Mouse (Mus musculus) kidney, embryonic 15.5 days (tissue): ENCODE results near the gene Galnt10. TPM values are rescaled to one million over a fixed set of nuclear protein-coding genes. Genes with fewer than 3 reads are reported as not detected.
A peak's percentile ranks its signal among the peaks of the same experiment; 100 is the strongest.

Experiments
- ATAC-seq: fragments of 200-750 bp; cut with Nextera tagmentation; replicated peaks from 2 replicates; pipeline ENCODE4 v1.8.0; 2017; ENCODE audit warnings: moderate TSS enrichment; ENCODE audit not compliant: low FRiP score
- H3K27ac ChIP-seq: fragments of 300-500 bp; sonication (generic); 2 replicates; pipeline ENCODE4 v1.5.1; 2015; ENCODE audit warnings: mild to moderate bottlenecking, inconsistent platforms
- H3K27me3 ChIP-seq: fragments of 300-500 bp; sonication (generic); 2 replicates; pipeline ENCODE4 v1.6.1; 2015; ENCODE audit warnings: inconsistent platforms
- H3K36me3 ChIP-seq: fragments of 300-500 bp; sonication (generic); 2 replicates; pipeline ENCODE4 v1.6.1; 2015; ENCODE audit warnings: inconsistent platforms
- H3K4me1 ChIP-seq: fragments of 300-500 bp; sonication (generic); 2 replicates; pipeline ENCODE4 v1.6.1; 2015; ENCODE audit warnings: inconsistent platforms
- H3K4me2 ChIP-seq: fragments of 300-500 bp; sonication (generic); 2 replicates; pipeline ENCODE4 v1.6.1; 2015; ENCODE audit warnings: moderate library complexity, mild to moderate bottlenecking, inconsistent platforms
- H3K4me3 ChIP-seq: fragments of 300-500 bp; sonication (generic); replicated peaks from 2 replicates; pipeline ENCODE4 v1.5.1; 2015; ENCODE audit warnings: mild to moderate bottlenecking, inconsistent platforms
- H3K9ac ChIP-seq: fragments of 300-500 bp; sonication (generic); 2 replicates; pipeline ENCODE4 v1.6.1; 2015; ENCODE audit warnings: mild to moderate bottlenecking, inconsistent platforms
- H3K9me3 ChIP-seq: fragments of 300-500 bp; sonication (generic); replicated peaks from 2 replicates; pipeline ENCODE4 v1.6.1; 2016; ENCODE audit warnings: inconsistent platforms
- WGBS: fragments of 180-500 bp; shearing (Covaris S2); methylation state at CpG from one replicate; pipeline ENCODE4 v1.1.7; 2015; ENCODE audit warnings: mixed read lengths; 5-methylcytosine and 5-hydroxymethylcytosine counted together
- polyA plus RNA-seq: library from polyadenylated mRNA; unstranded; fragments of >200 nt; fragmentation: Nextera tagmentation; extraction: Ambion mirVana; gene quantifications from 2 replicates; pipeline ENCODE4 v1.2.1, GENCODE M21; 2015

Galnt10 gene
- polyA plus RNA-seq, 1 experiment from 2014 or later = 23.6 TPM

DNA sequence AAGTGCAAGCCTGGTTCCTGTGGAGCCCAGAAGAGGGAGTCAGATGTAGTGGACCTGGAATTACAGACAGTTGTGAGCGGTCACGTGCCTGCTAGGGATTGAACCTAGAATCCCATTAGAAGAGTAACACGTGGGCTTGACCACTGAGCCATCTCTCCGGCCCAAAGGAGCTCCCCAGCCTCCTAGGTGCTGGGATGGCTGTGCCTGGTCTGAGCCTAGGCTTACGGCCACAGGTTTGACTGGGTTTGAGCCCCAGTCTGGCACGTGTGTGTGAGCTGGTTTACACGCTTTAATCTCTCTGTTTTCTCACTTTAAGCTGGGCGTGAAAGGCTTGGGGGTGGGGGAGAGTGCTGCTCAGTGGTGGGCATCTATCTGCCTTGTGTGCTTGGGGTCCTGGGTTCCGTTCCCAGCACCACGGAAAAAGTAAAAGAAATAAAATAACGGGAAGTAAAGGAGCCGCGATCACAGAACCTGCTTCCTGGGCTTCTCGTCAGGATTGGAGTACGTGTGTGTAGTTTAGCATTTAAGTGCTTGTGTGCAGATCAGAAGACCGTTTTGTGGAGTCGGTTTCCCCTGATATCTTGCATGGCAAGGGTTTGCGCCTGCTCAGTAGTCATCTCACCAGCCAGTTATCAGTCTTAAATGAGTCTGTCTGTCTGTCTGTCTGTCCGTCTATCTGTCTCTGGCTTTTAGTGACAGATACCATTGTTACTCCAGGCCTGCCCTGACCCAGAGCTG, 16.4 kb downstream of the Galnt10 start:
- 94% methylated on average over 19 of the region's 19 CpGs for WGBS
- Histone ChIP-seq H3K9ac (no peak overlapping the region), H3K27me3 (no peaks in the 10 kb centered on the region), H3K36me3 (no peaks in the 10 kb centered on the region), H3K9me3 (no peaks in the 10 kb centered on the region), H3K27ac (no peak overlapping the region), H3K4me3 (no peak overlapping the region), H3K4me2 (no peak overlapping the region), H3K4me1 (peaks cover 19% of the 10 kb centered on the region)
- ATAC-seq = no peak

- no peak overlapping the region for H3K27ac ChIP-seq
- 91% methylated on average over 4 of the region's 4 CpGs for WGBS
- ATAC-seq = no peak
- no peak overlapping the region for H3K4me2 ChIP-seq
- no peak overlapping the region for H3K9ac ChIP-seq
- H3K4me1 ChIP-seq = peaks cover 14% of the 10 kb centered on the region
- H3K36me3 ChIP-seq = no peaks in the 10 kb centered on the region
- no peaks in the 10 kb centered on the region for H3K27me3 ChIP-seq
- no peaks in the 10 kb centered on the region for H3K9me3 ChIP-seq
- no peak overlapping the region for H3K4me3 ChIP-seq
These were observed 17.0 kb downstream of the Galnt10 start for GRCm38 (mm10) chr11:57662231-57662630.

DNA sequence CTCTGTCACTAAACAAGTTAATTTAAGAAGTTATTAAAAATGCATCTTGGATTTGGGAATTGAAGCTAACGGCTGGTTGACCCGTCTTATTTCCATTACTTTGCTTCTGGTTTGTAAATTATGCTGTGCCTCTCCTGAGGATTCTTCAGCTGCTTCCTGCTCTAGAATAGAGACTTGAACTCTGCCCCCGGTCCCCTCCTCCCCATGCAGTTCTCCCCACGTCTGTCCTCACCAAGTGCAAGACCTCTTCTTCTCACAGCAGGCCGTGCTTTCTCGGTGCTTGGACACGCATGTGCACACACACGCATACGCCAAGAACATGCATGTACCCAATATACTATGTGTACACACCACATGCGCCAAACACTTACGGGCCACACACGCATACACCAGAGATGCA, 18.0 kb downstream of the Galnt10 start:
- no peaks in the 10 kb centered on the region for H3K9me3 ChIP-seq
- no peaks in the 10 kb centered on the region for H3K36me3 ChIP-seq
- 72% methylated on average over 12 of the region's 12 CpGs for WGBS
- no peak for ATAC-seq
- no peak overlapping the region for H3K4me3 ChIP-seq
- no peak overlapping the region for H3K4me2 ChIP-seq
- H3K9ac ChIP-seq = no peak overlapping the region
- no peak overlapping the region for H3K27ac ChIP-seq
- no peaks in the 10 kb centered on the region for H3K27me3 ChIP-seq
- H3K4me1 ChIP-seq = peaks cover 12% of the 10 kb centered on the region

DNA sequence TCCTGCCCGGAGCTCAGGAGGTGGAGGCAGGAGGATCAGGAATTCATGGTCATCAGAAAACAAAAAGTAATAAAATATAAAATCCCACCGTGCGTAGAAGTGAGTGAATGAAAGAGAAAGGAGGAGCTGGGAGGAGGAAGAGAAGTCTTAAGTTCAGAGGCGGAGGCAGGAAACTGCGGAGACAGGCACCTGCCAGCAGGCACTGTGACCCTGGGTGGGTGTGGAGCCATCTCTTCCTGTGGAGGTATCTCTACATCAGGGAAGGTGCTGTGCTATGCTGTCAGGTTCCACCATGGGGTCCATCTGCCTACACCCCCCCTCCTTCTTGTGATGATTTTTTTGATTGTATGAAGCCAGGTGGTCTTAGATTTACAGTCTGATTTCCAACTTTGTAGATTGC, 19.5 kb downstream of the Galnt10 start:
- Histone ChIP-seq H3K9me3 (no peaks in the 10 kb centered on the region), H3K4me3 (no peak overlapping the region), H3K27me3 (no peaks in the 10 kb centered on the region), H3K4me1 (peaks cover 12% of the 10 kb centered on the region), H3K27ac (no peak overlapping the region), H3K9ac (no peak overlapping the region), H3K36me3 (no peaks in the 10 kb centered on the region), H3K4me2 (no peak overlapping the region)
- WGBS = 70% methylated on average over 5 of the region's 5 CpGs
- no peak for ATAC-seq

- Histone ChIP-seq H3K9me3 (no peaks in the 10 kb centered on the region), H3K27me3 (no peaks in the 10 kb centered on the region), H3K4me3 (no peak overlapping the region), H3K36me3 (no peaks in the 10 kb centered on the region), H3K9ac (no peak overlapping the region), H3K4me2 (no peak overlapping the region), H3K4me1 (peaks cover 32% of the 10 kb centered on the region), H3K27ac (no peak overlapping the region)
- WGBS = 85% methylated on average over 8 of the region's 8 CpGs
- ATAC-seq = no peak
These were observed 23.0 kb downstream of the Galnt10 start for GRCm38 (mm10) chr11:57668271-57668670.

DNA sequence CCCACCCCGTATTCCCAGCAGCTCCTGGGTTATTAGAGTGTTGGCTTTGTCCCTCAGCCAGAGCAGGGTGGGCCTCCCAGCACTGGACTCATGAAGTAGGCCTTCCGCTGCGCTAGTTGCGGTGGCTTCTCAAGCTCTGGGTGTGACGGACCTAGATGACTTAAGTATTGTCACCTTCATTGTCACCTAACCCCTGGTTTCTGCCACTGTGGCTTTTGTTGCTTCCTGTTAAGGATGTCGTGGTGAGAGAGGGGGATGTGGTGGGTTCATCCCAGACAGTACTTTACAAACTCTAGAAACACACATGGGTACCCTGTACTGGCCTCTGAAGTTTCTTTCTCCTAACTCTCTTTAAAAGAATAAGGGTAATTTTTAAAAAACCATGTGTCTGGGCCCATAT, 24.3 kb downstream of the Galnt10 start:
- H3K4me3 ChIP-seq = no peak overlapping the region

DNA sequence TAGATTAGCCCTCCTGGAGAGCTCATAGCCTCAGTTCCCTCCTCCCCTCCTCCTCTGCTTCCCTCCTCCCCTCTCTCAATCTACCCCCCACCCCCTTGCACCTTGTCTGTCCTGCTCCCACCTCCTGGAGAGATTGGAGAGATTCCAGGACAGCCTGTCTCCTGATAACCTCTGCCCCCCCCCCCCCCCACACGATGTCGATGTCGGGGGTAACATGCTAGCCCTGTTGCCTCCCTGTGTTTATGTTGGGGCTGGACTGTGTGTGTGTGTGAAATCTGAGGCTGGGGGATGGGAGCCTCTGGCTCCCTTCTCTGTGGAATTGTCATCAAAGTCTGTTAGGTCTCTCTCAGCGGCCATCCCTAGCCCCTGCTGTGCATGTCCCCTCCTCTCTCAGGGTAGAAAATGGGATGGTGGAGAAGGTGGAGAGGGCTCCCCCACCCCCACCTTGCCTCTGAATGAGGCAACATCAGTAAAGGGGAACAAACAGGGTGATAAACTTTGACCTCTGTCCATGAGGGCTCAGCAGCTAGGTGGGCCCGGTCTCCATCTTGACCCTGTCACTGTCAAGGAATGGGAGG, 26.0 kb downstream of the Galnt10 start:
- 13% methylated on average over 5 of the region's 5 CpGs for WGBS
- H3K27me3 ChIP-seq = no peaks in the 10 kb centered on the region
- no peaks in the 10 kb centered on the region for H3K36me3 ChIP-seq
- no peak overlapping the region for H3K4me3 ChIP-seq
- H3K27ac ChIP-seq = 0 out of 2 replicates have a peak overlapping the region, but pooled peaks have one; percentile 94
- no peak; the same call in 1 of the 2 replicates for ATAC-seq
- no peak overlapping the region for H3K9ac ChIP-seq
- peaks cover 59% of the 10 kb centered on the region for H3K4me1 ChIP-seq
- no peak overlapping the region for H3K4me2 ChIP-seq
- H3K9me3 ChIP-seq = no peaks in the 10 kb centered on the region

More for the DNA sequence above, 24.3 kb downstream of the Galnt10 start:
- no peak overlapping the region for H3K27ac ChIP-seq
- H3K27me3 ChIP-seq = no peaks in the 10 kb centered on the region
- ATAC-seq = no peak
- H3K4me2 ChIP-seq = no peak overlapping the region
- H3K36me3 ChIP-seq = no peaks in the 10 kb centered on the region
- H3K9ac ChIP-seq = no peak overlapping the region
- peaks cover 45% of the 10 kb centered on the region for H3K4me1 ChIP-seq
- 63% methylated on average over 6 of the region's 6 CpGs for WGBS
- no peaks in the 10 kb centered on the region for H3K9me3 ChIP-seq

- H3K4me1 ChIP-seq = peaks cover 62% of the 10 kb centered on the region
- H3K4me2 ChIP-seq = no peak overlapping the region
- no peaks in the 10 kb centered on the region for H3K27me3 ChIP-seq
- no peak overlapping the region for H3K4me3 ChIP-seq
- 0 out of 2 replicates have a peak overlapping the region, but pooled peaks have one; percentile 94 for H3K27ac ChIP-seq
- no peaks in the 10 kb centered on the region for H3K9me3 ChIP-seq
- no peaks in the 10 kb centered on the region for H3K36me3 ChIP-seq
- WGBS = 43% methylated on average over 10 of the region's 10 CpGs
- no peak overlapping the region for H3K9ac ChIP-seq
- ATAC-seq = peak; percentile 45; the same call in 1 of the 2 replicates
These were observed 26.6 kb downstream of the Galnt10 start for GRCm38 (mm10) chr11:57671797-57672196.

DNA sequence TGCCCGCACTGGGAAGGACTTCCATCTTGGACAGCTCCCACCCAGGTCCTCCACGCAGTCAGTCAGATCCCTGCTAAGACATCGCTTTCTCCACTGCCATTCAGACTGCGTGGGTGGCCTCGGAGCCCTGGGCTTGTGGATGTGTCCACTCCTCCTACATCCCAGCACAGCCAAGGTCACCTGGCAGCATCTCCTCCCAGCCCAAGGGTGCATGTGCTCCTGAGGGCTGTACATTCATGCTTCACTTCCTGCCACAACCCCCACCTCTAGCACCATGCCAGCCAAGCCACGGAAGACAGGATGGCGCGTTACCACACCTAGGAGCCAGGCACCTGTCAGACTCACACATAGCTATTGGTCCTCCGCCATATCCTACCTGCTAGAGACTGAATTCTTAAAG, 27.8 kb downstream of the Galnt10 start:
- H3K27ac ChIP-seq = peak overlapping the region; percentile 94
- WGBS = 68% methylated on average over 9 of the region's 9 CpGs
- H3K4me1 ChIP-seq = peaks cover 70% of the 10 kb centered on the region
- no peaks in the 10 kb centered on the region for H3K9me3 ChIP-seq
- no peak overlapping the region for H3K9ac ChIP-seq
- no peak overlapping the region for H3K4me2 ChIP-seq
- no peaks in the 10 kb centered on the region for H3K27me3 ChIP-seq
- ATAC-seq = no peak
- H3K4me3 ChIP-seq = no peak overlapping the region
- H3K36me3 ChIP-seq = no peaks in the 10 kb centered on the region

GRCm38 (mm10) chr11:57673977-57674687, 28.9 kb downstream of the Galnt10 start:
- 38% methylated on average over 12 of the region's 12 CpGs for WGBS
- Histone ChIP-seq H3K27ac (peak overlapping the region; percentile 94), H3K36me3 (no peaks in the 10 kb centered on the region), H3K9ac (0 out of 2 replicates have a peak overlapping the region, but pooled peaks have one; percentile 8), H3K4me2 (peak overlapping the region; percentile 30), H3K9me3 (no peaks in the 10 kb centered on the region), H3K4me3 (no peak overlapping the region), H3K27me3 (no peaks in the 10 kb centered on the region), H3K4me1 (peaks cover 79% of the 10 kb centered on the region)
- ATAC-seq = no peak

- H3K36me3 ChIP-seq = peaks cover 6% of the 10 kb centered on the region; the same call in 1 of the 2 replicates
- H3K9me3 ChIP-seq = no peaks in the 10 kb centered on the region
- ATAC-seq = 0 out of 2 replicates have a peak, but pooled peaks have one; percentile 30
- no peak overlapping the region for H3K4me2 ChIP-seq
- no peak overlapping the region for H3K9ac ChIP-seq
- 18% methylated on average over 3 of the region's 3 CpGs for WGBS
- H3K4me1 ChIP-seq = peaks cover 68% of the 10 kb centered on the region
- peak overlapping the region; percentile 37; the same call in 1 of the 2 replicates for H3K27ac ChIP-seq
- H3K27me3 ChIP-seq = no peaks in the 10 kb centered on the region
- H3K4me3 ChIP-seq = no peak overlapping the region
These were observed 32.0 kb downstream of the Galnt10 start for GRCm38 (mm10) chr11:57677261-57677660.

DNA sequence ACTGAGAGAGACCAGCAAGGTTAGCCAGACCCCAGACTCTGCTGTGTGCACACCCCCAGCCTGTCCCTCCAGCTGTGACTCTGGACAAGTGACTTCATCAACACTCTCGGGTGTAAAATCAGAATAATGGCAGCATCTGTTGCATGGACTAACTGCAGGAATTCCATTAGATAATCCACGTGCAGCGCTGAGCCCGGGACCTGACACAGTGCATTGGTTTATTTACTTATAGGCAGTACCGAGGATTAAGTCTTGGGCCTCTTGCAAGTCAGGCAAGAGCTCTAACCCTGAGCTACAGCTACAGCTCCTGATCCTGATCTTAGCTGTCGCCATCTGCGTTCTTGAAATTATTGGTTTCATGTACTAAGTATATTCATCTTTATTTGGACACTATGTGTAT, 37.3 kb downstream of the Galnt10 start:
- Histone ChIP-seq H3K4me2 (no peak overlapping the region), H3K36me3 (peaks cover 6% of the 10 kb centered on the region; the same call in 1 of the 2 replicates), H3K9ac (no peak overlapping the region), H3K27ac (no peak overlapping the region), H3K4me3 (no peak overlapping the region), H3K27me3 (no peaks in the 10 kb centered on the region), H3K4me1 (peaks cover 66% of the 10 kb centered on the region), H3K9me3 (no peaks in the 10 kb centered on the region)
- WGBS = 58% methylated on average over 7 of the region's 7 CpGs
- ATAC-seq = no peak
